Mouse (Mus musculus) Patski (cell line): ENCODE measurements around the gene Synpo2l. TPM values are rescaled to one million over a fixed set of nuclear protein-coding genes. Genes with fewer than 3 reads are reported as not detected.

Experiments
- ATAC-seq: fragments of 100-300 bp; one replicate; pipeline ENCODE4 v1.8.0; 2021
- CTCF ChIA-PET: fragments of 350-600 bp; sonication (Branson Sonifier 250); formaldehyde crosslinking; loops from one replicate; lab custom pipeline; 2022; ENCODE audit warnings: inconsistent platforms; lab: Charles Lee
- POLR2A ChIA-PET: fragments of 350-600 bp; sonication (Branson Sonifier 250); formaldehyde crosslinking; loops from one replicate; lab custom pipeline; 2022; ENCODE audit warnings: antibody characterized with exemption, inconsistent platforms; lab: Charles Lee
- DNase-seq: peaks from one replicate; pipeline ENCODE4 v3.0.0-alpha.2; 2011; ENCODE audit warnings: low read depth, low spot score
- H3K27me3 ChIP-seq: fragments of 371-371 bp; one replicate; pipeline ENCODE4 v1.5.1; 2021
- CTCF ChIP-seq: fragments of 100-300 bp; IDR thresholded peaks from one replicate; pipeline ENCODE4 v1.5.1; 2021
- in situ Hi-C: fragments of 300-500 bp; cut with MboI; formaldehyde crosslinking; loops from 3 replicates; pipeline ENCODE4 v1.11.1; 2018; ENCODE audit warnings: low pct_unique_long_range_greater_than_20kb, mixed read lengths
- polyA plus RNA-seq: library from polyadenylated mRNA; unstranded; gene quantifications from one replicate; pipeline ENCODE4 v1.2.3, GENCODE M21; 2021

Synpo2l gene
- polyA plus RNA-seq, 1 experiment from 2014 or later = 0.55 TPM

DNA sequence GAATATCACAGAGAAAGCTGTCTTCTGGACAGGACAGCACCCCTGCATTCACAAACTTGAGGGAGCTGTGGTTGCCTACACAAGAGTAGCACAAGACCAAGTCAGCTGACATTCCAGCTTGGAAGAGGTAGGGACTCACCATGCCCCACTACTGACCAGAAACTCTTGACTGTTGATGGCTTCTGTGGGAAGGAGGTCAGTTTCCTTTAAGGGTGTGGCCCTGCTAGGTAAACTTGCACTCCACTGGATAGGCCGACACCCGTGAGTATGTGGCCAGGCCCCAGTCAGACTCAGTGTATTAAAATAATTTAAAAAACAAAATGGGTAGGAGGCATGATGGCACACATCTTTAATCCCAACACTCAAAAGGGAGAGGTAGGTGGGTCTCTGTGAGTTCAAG lies 32.6 kb downstream of the Synpo2l start:
- DNase-seq (no peak), ATAC-seq (no peak)
- in situ Hi-C loops = no loop called here
- POLR2A ChIA-PET = no interaction called here
- CTCF ChIA-PET = interaction anchor here (1.0 to 1.7 kb wide), 4 partner anchors 15 to 59 kb away, joined by 3 to 4 read pairs (median 4); no protein-coding TSS in a partner anchor
- no peaks in the 10 kb centered on the region for H3K27me3 ChIP-seq
- TF ChIP-seq CTCF = no peak

DNA sequence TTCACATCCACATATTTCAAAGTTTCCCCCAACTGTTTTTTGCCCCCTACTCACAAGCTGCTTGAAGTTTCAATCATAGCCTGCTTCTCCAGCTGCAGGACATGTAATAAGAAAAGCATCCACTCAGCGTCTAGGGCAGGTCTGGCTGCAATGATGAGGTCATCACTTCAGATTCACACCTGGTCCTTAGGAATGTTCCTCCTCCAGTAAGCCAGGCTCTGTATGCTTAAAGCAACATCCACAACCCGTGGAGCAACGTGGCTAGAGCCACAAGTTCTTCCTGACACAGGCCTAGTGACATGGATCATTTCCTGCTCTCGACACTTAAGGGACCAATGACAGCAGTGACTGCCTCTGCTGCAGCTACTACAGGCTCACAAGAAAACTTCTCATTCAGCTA lies 36.9 kb downstream of the Synpo2l start:
- CTCF ChIA-PET = interaction anchor here (0.8 to 2.1 kb wide), 2 partner anchors 8 to 13 kb away, joined by 3 to 8 read pairs; no protein-coding TSS in a partner anchor
- in situ Hi-C loops = no loop called here
- DNase-seq (no peak), ATAC-seq (no peak)
- H3K27me3 ChIP-seq = no peaks in the 10 kb centered on the region
- POLR2A ChIA-PET = interaction anchor here (0.6 kb wide), 2 partner anchors 9 to 71 kb away, joined by 3 to 5 read pairs; partner anchors contain the start of gene Usp54
- TF ChIP-seq CTCF = no peak

GRCm38 (mm10) chr14:20626971-20627370 lies 41.2 kb downstream of the Synpo2l start:
- ATAC-seq (no peak), DNase-seq (no peak)
- no peaks in the 10 kb centered on the region for H3K27me3 ChIP-seq
- no peak for TF ChIP-seq CTCF
- ChIA-PET POLR2A (no interaction called here), CTCF (no interaction called here)
- in situ Hi-C loops = no loop called here

GRCm38 (mm10) chr14:20626447-20626846 lies 41.7 kb downstream of the Synpo2l start:
- ChIA-PET CTCF (interaction anchor here (1.0 kb wide), 1 partner anchor 12 kb away, joined by 3 read pairs; no protein-coding TSS in a partner anchor), POLR2A (no interaction called here)
- ATAC-seq = no peak
- DNase-seq = no peak
- no peaks in the 10 kb centered on the region for H3K27me3 ChIP-seq
- in situ Hi-C loops = no loop called here
- no peak for TF ChIP-seq CTCF

DNA sequence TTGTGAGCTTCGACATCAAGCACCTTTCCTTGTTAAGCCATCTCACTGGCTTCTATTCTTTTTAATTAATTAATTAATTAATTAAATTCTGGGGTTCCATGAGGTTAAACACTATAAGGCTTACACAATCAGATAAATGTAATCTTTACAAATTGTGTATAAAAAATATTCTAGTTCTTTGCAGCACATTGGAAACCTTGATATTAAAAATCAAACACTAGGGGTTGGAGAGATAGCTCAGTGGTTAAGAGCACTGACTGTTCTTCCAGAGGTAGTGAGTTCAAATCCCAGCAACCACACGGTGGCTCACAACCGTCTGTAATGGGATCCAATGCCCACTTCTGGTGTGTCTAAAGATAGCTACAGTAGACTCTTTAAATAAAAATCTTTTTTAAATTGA lies 45.2 kb downstream of the Synpo2l start:
- ATAC-seq = no peak
- in situ Hi-C loops = no loop called here
- no peak for DNase-seq
- H3K27me3 ChIP-seq = no peaks in the 10 kb centered on the region
- TF ChIP-seq CTCF = no peak
- CTCF ChIA-PET = interaction anchor here (1.6 to 3.0 kb wide), 2 partner anchors 9 to 47 kb away, joined by 4 to 8 read pairs; no protein-coding TSS in a partner anchor
- POLR2A ChIA-PET = interaction anchor here (0.7 kb wide), 1 partner anchor 13 kb away, joined by 3 read pairs; no protein-coding TSS in a partner anchor

- in situ Hi-C loops = no loop called here
- TF ChIP-seq CTCF = no peak
- no peak for ATAC-seq
- DNase-seq = no peak
- ChIA-PET CTCF (interaction anchor here (0.8 to 3.0 kb wide), 4 partner anchors 10 to 47 kb away, joined by 3 to 8 read pairs (median 4); no protein-coding TSS in a partner anchor), POLR2A (interaction anchor here (0.6 to 0.7 kb wide), 2 partner anchors 12 to 85 kb away, joined by 3 to 5 read pairs; partner anchors contain the start of gene Zswim8)
- H3K27me3 ChIP-seq = no peaks in the 10 kb centered on the region
These were observed 45.7 kb downstream of the Synpo2l start for GRCm38 (mm10) chr14:20622412-20622811.

DNA sequence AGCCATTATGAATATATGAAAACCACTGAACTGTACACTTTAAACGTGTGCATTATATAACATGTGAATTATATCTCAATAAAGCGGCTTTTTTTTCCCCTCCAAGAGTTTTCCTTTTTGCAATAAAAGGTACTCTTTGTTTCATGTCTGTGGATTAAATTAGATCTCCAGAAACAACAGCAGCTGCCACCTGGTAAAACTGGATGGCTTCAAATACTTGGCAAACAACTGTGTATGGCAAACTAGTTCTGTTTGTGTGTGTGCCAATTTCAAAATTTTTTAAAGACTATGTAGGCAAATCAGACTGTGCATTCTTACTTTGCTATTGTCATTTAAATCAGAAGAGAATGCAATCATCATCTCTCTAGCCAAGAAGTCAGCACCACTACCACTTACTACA lies 46.3 kb downstream of the Synpo2l start:
- ChIA-PET POLR2A (interaction anchor here (0.6 kb wide), 1 partner anchor 86 kb away, joined by 5 read pairs; the partner anchor contains the start of gene Zswim8), CTCF (interaction anchor here (0.8 to 3.0 kb wide), 4 partner anchors 10 to 46 kb away, joined by 3 to 8 read pairs (median 4); no protein-coding TSS in a partner anchor)
- TF ChIP-seq CTCF = no peak
- in situ Hi-C loops = no loop called here
- no peak for DNase-seq
- no peak for ATAC-seq
- no peaks in the 10 kb centered on the region for H3K27me3 ChIP-seq

GRCm38 (mm10) chr14:20619131-20619530 lies 49.0 kb downstream of the Synpo2l start:
- no peak for ATAC-seq
- ChIA-PET POLR2A (no interaction called here), CTCF (interaction anchor here (0.7 to 1.6 kb wide), 6 partner anchors 11 to 43 kb away, joined by 3 to 6 read pairs (median 3); no protein-coding TSS in a partner anchor)
- DNase-seq = no peak
- no peak for TF ChIP-seq CTCF
- no peaks in the 10 kb centered on the region for H3K27me3 ChIP-seq
- in situ Hi-C loops = no loop called here

DNA sequence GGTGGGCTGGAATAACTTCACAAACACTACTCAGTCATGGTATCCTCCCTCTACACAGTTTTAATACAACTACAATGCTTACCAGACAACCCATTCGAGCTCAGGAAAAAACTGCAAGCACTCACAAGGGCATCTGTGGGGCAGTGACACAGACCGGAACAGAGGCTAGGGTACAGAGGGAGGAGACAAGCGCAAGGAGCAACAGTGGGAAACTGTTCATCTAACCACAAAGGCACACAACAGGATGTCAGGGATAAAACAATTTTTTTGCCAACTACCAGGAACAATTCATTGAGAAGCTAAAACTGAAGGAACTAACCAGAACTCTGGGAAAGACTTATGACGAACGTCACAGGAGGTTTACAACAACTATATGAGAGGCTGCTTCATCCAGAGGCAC lies 49.9 kb downstream of the Synpo2l start:
- no peak for DNase-seq
- in situ Hi-C loops = no loop called here
- H3K27me3 ChIP-seq = no peaks in the 10 kb centered on the region
- no peak for TF ChIP-seq CTCF
- ChIA-PET CTCF (interaction anchor here (1.2 to 1.6 kb wide), 5 partner anchors 12 to 22 kb away, joined by 3 to 6 read pairs (median 3); partner anchors contain the start of gene Usp54), POLR2A (interaction anchor here (0.9 kb wide), 1 partner anchor 45 kb away, joined by 3 read pairs; no protein-coding TSS in a partner anchor)
- no peak for ATAC-seq

GRCm38 (mm10) chr14:20616421-20616820 lies 51.7 kb downstream of the Synpo2l start:
- no peak for TF ChIP-seq CTCF
- CTCF ChIA-PET = interaction anchor here (1.0 kb wide), 1 partner anchor 15 kb away, joined by 3 read pairs; no protein-coding TSS in a partner anchor
- in situ Hi-C loops = no loop called here
- no peak for DNase-seq
- POLR2A ChIA-PET = no interaction called here
- no peak for ATAC-seq
- no peaks in the 10 kb centered on the region for H3K27me3 ChIP-seq

DNA sequence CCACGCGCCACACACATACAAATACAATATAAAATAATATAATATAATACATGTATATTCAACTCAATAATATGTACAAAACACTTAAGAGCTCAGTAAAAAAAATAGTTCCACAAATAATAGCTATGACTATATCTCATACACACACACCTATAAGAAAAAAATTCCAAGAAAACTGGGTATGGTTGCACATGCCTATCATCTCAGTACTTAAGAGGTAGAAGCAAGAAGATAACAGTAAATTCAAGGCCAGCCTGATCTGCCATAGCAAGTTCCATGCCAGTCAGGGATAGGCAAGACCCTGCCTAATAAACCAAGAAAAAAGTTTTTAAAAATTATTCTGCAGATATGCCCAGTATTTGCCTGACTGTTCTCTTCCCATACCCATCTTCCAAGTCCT lies 53.1 kb downstream of the Synpo2l start:
- no peak for TF ChIP-seq CTCF
- no peak for ATAC-seq
- ChIA-PET CTCF (interaction anchor here (1.1 to 1.4 kb wide), 3 partner anchors 10 to 17 kb away, joined by 3 read pairs; no protein-coding TSS in a partner anchor), POLR2A (interaction anchor here (0.6 kb wide), 1 partner anchor 124 kb away, joined by 3 read pairs; no protein-coding TSS in a partner anchor)
- no peaks in the 10 kb centered on the region for H3K27me3 ChIP-seq
- no peak for DNase-seq
- in situ Hi-C loops = no loop called here
